Mouse (Mus musculus): ENCODE measurements around the gene Slc7a3. TPM values are rescaled to one million over a fixed set of nuclear protein-coding genes. Genes with fewer than 3 reads are reported as not detected.
"Not testable (repeated sequence)": the region's sequence is repeated elsewhere in the genome, so short reads cannot be mapped to it uniquely, and the experiment has no call there.

Slc7a3 gene
- not detected in 2 replicates for polyA plus RNA-seq (2012; ENCODE audit: insufficient read depth, insufficient read length, missing spikeins)

- Histone ChIP-seq H3K4me1 (ENCODE audit: control insufficient read depth, insufficient read depth, insufficient read length, low read length) (no peaks in the 10 kb centered on the region), H3K4me3 (ENCODE audit: insufficient read depth, low read depth, low read length) (no peak within 1 kb of the TSS), H3K27ac (replicated peaks; ENCODE audit: low read depth, low read length) (no peak within 1 kb of the TSS)
Measured at GRCm38 (mm10) chrX:101085920-101086319, at the start of gene Slc7a3. TSS of gene Slc7a3 (minus strand) at chrX:101086020.

- H3K4me1 ChIP-seq (ENCODE audit: control insufficient read depth, insufficient read depth, insufficient read length, low read length): no peaks in the 10 kb centered on the region
- H3K27ac ChIP-seq (replicated peaks; ENCODE audit: low read depth, low read length): no peak overlapping the region; the same call in 1 of the 2 replicates
- H3K4me3 ChIP-seq (ENCODE audit: insufficient read depth, low read depth, low read length): peak overlapping the region; percentile 59
Measured at GRCm38 (mm10) chrX:101131992-101132791, 46.4 kb upstream of the Slc7a3 start.

- H3K27ac ChIP-seq (replicated peaks; ENCODE audit: low read depth, low read length): no peak overlapping the region
Measured at GRCm38 (mm10) chrX:101131001-101131400, 45.2 kb upstream of the Slc7a3 start.

GRCm38 (mm10) chrX:101128559-101128958 lies 42.7 kb upstream of the Slc7a3 start:
- Histone ChIP-seq H3K27ac (replicated peaks; ENCODE audit: low read depth, low read length) (no peak overlapping the region), H3K4me3 (ENCODE audit: insufficient read depth, low read depth, low read length) (no peak overlapping the region), H3K4me1 (ENCODE audit: control insufficient read depth, insufficient read depth, insufficient read length, low read length) (peaks cover 2% of the 10 kb centered on the region; the same call in 1 of the 2 replicates)

More at GRCm38 (mm10) chrX:101131001-101131400, 45.2 kb upstream of the Slc7a3 start:
- Histone ChIP-seq H3K4me1 (ENCODE audit: control insufficient read depth, insufficient read depth, insufficient read length, low read length) (peaks cover 2% of the 10 kb centered on the region; the same call in 1 of the 2 replicates), H3K4me3 (ENCODE audit: insufficient read depth, low read depth, low read length) (no peak overlapping the region)

GRCm38 (mm10) chrX:101126977-101127376 lies 41.2 kb upstream of the Slc7a3 start:
- H3K4me1 ChIP-seq (ENCODE audit: control insufficient read depth, insufficient read depth, insufficient read length, low read length): peaks cover 2% of the 10 kb centered on the region; the same call in 1 of the 2 replicates
- no peak overlapping the region for H3K4me3 ChIP-seq (ENCODE audit: insufficient read depth, low read depth, low read length)
- H3K27ac ChIP-seq (replicated peaks; ENCODE audit: low read depth, low read length): no peak overlapping the region

GRCm38 (mm10) chrX:101126474-101126955 lies 40.7 kb upstream of the Slc7a3 start:
- H3K4me3 ChIP-seq (ENCODE audit: insufficient read depth, low read depth, low read length): no peak overlapping the region
- H3K27ac ChIP-seq (replicated peaks; ENCODE audit: low read depth, low read length): no peak overlapping the region
- H3K4me1 ChIP-seq (ENCODE audit: control insufficient read depth, insufficient read depth, insufficient read length, low read length): peaks cover 2% of the 10 kb centered on the region; the same call in 1 of the 2 replicates

- H3K27ac ChIP-seq (replicated peaks; ENCODE audit: low read depth, low read length): no peak overlapping the region
- H3K4me3 ChIP-seq (ENCODE audit: insufficient read depth, low read depth, low read length): no peak overlapping the region
- H3K4me1 ChIP-seq (ENCODE audit: control insufficient read depth, insufficient read depth, insufficient read length, low read length): no peaks in the 10 kb centered on the region
Measured at GRCm38 (mm10) chrX:101120546-101120945, 34.7 kb upstream of the Slc7a3 start.

- H3K27ac ChIP-seq (replicated peaks; ENCODE audit: low read depth, low read length); H3K4me3 ChIP-seq (ENCODE audit: insufficient read depth, low read depth, low read length); H3K4me1 ChIP-seq (ENCODE audit: control insufficient read depth, insufficient read depth, insufficient read length, low read length): not testable (repeated sequence)
Measured at GRCm38 (mm10) chrX:101085211-101085610, 609 bp downstream of the Slc7a3 start.

- no peak overlapping the region for H3K27ac ChIP-seq (replicated peaks; ENCODE audit: low read depth, low read length)
- H3K4me3 ChIP-seq (ENCODE audit: insufficient read depth, low read depth, low read length): no peak overlapping the region
- no peaks in the 10 kb centered on the region for H3K4me1 ChIP-seq (ENCODE audit: control insufficient read depth, insufficient read depth, insufficient read length, low read length)
Measured at GRCm38 (mm10) chrX:101084192-101084591, 1.6 kb downstream of the Slc7a3 start.

- Histone ChIP-seq H3K4me1 (ENCODE audit: control insufficient read depth, insufficient read depth, insufficient read length, low read length) (no peaks in the 10 kb centered on the region), H3K27ac (replicated peaks; ENCODE audit: low read depth, low read length) (no peak overlapping the region), H3K4me3 (ENCODE audit: insufficient read depth, low read depth, low read length) (no peak overlapping the region)
Measured at GRCm38 (mm10) chrX:101065245-101065644, 20.6 kb downstream of the Slc7a3 start.

- no peak overlapping the region for H3K27ac ChIP-seq (replicated peaks; ENCODE audit: low read depth, low read length)
- no peaks in the 10 kb centered on the region for H3K4me1 ChIP-seq (ENCODE audit: control insufficient read depth, insufficient read depth, insufficient read length, low read length)
- H3K4me3 ChIP-seq (ENCODE audit: insufficient read depth, low read depth, low read length): no peak overlapping the region
Measured at GRCm38 (mm10) chrX:101063503-101063902, 22.3 kb downstream of the Slc7a3 start.

- H3K4me1 ChIP-seq (ENCODE audit: control insufficient read depth, insufficient read depth, insufficient read length, low read length): no peaks in the 10 kb centered on the region
- H3K4me3 ChIP-seq (ENCODE audit: insufficient read depth, low read depth, low read length): no peak within 1 kb of the TSS
- H3K27ac ChIP-seq (replicated peaks; ENCODE audit: low read depth, low read length): no peak within 1 kb of the TSS
Measured at GRCm38 (mm10) chrX:101059541-101059940, 26.3 kb downstream of the Slc7a3 start, which contains the start of gene Tex11. TSS of gene Tex11 (minus strand) at chrX:101059667.

Other genes with a start within 250 kb of the Slc7a3 start
- not detected in 2 replicates for gene Tex11, start 26.4 kb downstream of the Slc7a3 start, polyA plus RNA-seq (2012; ENCODE audit: insufficient read depth, insufficient read length, missing spikeins)
- gene Snx12, start 136.5 kb upstream of the Slc7a3 start, polyA plus RNA-seq (2012; ENCODE audit: insufficient read depth, insufficient read length, missing spikeins): 22.9 and 36.5 TPM in 2 replicates
- gene Foxo4, start 168.5 kb upstream of the Slc7a3 start, polyA plus RNA-seq (2012; ENCODE audit: insufficient read depth, insufficient read length, missing spikeins): 33.3 and 38.7 TPM in 2 replicates
- gene Gm614, start 178.0 kb upstream of the Slc7a3 start, polyA plus RNA-seq (2012; ENCODE audit: insufficient read depth, insufficient read length, missing spikeins): not detected in 2 replicates
- 2.9 and 5.0 TPM in 2 replicates for gene Il2rg, start 182.2 kb upstream of the Slc7a3 start, polyA plus RNA-seq (2012; ENCODE audit: insufficient read depth, insufficient read length, missing spikeins)
- gene Gm20489, start 183.0 kb upstream of the Slc7a3 start, polyA plus RNA-seq (2012; ENCODE audit: insufficient read depth, insufficient read length, missing spikeins): not detected in 2 replicates
- 21.8 and 30.0 TPM in 2 replicates for gene Med12, start 188.0 kb upstream of the Slc7a3 start, polyA plus RNA-seq (2012; ENCODE audit: insufficient read depth, insufficient read length, missing spikeins)
- not detected in 2 replicates for gene Nlgn3, start 213.1 kb upstream of the Slc7a3 start, polyA plus RNA-seq (2012; ENCODE audit: insufficient read depth, insufficient read length, missing spikeins)